Mouse (Mus musculus) limb, embryonic 14.5 days (tissue): ENCODE measurements at regions not wholly inside any gene's neighbourhood (a gene's known extent, or its start where the extent isn't known, plus 50 kb on each side); places are given as distances from the start of the nearest gene placed in this dataset.

Source experiments
- ATAC-seq: fragments of 200-750 bp; cut with Nextera tagmentation; 2 replicates; pipeline ENCODE4 v1.8.0; 2017; ENCODE audit warnings: low read depth, moderate number of reproducible peaks, moderate TSS enrichment; ENCODE audit not compliant: low FRiP score
- DNase-seq: peaks from one replicate; pipeline ENCODE4 v3.0.0-alpha.2; 2015; ENCODE audit warnings: low spot score
- H3K27ac ChIP-seq: fragments of 300-500 bp; sonication (generic); replicated peaks from 2 replicates; pipeline ENCODE4 v1.5.1; 2014; ENCODE audit warnings: low read depth, mild to moderate bottlenecking, low read length, moderate library complexity, mixed read lengths
- H3K27me3 ChIP-seq: fragments of 300-500 bp; sonication (generic); 2 replicates; pipeline ENCODE4 v1.6.1; 2014; ENCODE audit warnings: low read length, mixed read lengths; ENCODE audit not compliant: control insufficient read depth, insufficient read depth
- H3K36me3 ChIP-seq: fragments of 300-500 bp; sonication (generic); 2 replicates; pipeline ENCODE4 v1.6.1; 2014; ENCODE audit warnings: mild to moderate bottlenecking, low read length, moderate library complexity, mixed read lengths; ENCODE audit not compliant: control insufficient read depth, insufficient read depth
- H3K4me1 ChIP-seq: fragments of 300-500 bp; sonication (generic); 2 replicates; pipeline ENCODE4 v1.6.1; 2014; ENCODE audit warnings: antibody characterized with exemption, low read length, mixed read lengths; ENCODE audit not compliant: control insufficient read depth, insufficient read depth
- H3K4me2 ChIP-seq: fragments of 300-500 bp; sonication (generic); replicated peaks from 2 replicates; pipeline ENCODE4 v1.6.1; 2014; ENCODE audit warnings: low read depth, mild to moderate bottlenecking, low read length, moderate library complexity; ENCODE audit not compliant: severe bottlenecking
- H3K4me3 ChIP-seq: fragments of 300-500 bp; sonication (generic); replicated peaks from 2 replicates; pipeline ENCODE4 v1.5.1; 2014; ENCODE audit warnings: low read length
- H3K9ac ChIP-seq: fragments of 300-500 bp; sonication (generic); 2 replicates; pipeline ENCODE4 v1.6.1; 2014; ENCODE audit warnings: mild to moderate bottlenecking, low read depth, low read length, moderate library complexity; ENCODE audit not compliant: severe bottlenecking
- H3K9me3 ChIP-seq: fragments of 300-500 bp; sonication (generic); 2 replicates; pipeline ENCODE4 v1.6.1; 2016; ENCODE audit warnings: low read length; ENCODE audit not compliant: control insufficient read depth
- POLR2A ChIP-seq: fragments of 200-500 bp; IDR thresholded peaks from 2 replicates; pipeline ENCODE4 v1.8.0; 2012; ENCODE audit warnings: inconsistent platforms, mild to moderate bottlenecking, moderate library complexity, borderline replicate concordance; ENCODE audit not compliant: insufficient read depth, insufficient read length; ENCODE audit errors: extremely low read depth
- WGBS: fragments of 180-500 bp; shearing (Covaris S2); extraction: QIAGEN DNeasy Blood & Tissue Kit; methylation state at CpG from one replicate; pipeline ENCODE4 v1.1.7; 2014; 5-methylcytosine and 5-hydroxymethylcytosine counted together

- H3K27ac ChIP-seq: no peak overlapping the region
- peak; percentile 56 for DNase-seq
These were observed 249.8 kb downstream of the Dmrt2 start for GRCm38 (mm10) chr19:25922052-25922451.

GRCm38 (mm10) chr19:25922806-25923205 lies 250.6 kb downstream of the Dmrt2 start:
- Histone ChIP-seq H3K4me1 (peaks cover 25% of the 10 kb centered on the region), H3K4me2 (no peak overlapping the region), H3K27me3 (no peaks in the 10 kb centered on the region), H3K9me3 (no peaks in the 10 kb centered on the region), H3K36me3 (no peaks in the 10 kb centered on the region), H3K27ac (no peak overlapping the region), H3K9ac (no peak overlapping the region), H3K4me3 (no peak overlapping the region)
- ATAC-seq: no peak
- 86% methylated on average over 1 of the region's 1 CpGs for WGBS
- no peak for TF ChIP-seq POLR2A
- no peak for DNase-seq

More at GRCm38 (mm10) chr19:25922052-25922451, 249.8 kb downstream of the Dmrt2 start:
- Histone ChIP-seq H3K9ac (no peak overlapping the region), H3K27me3 (no peaks in the 10 kb centered on the region), H3K4me3 (no peak overlapping the region), H3K4me2 (no peak overlapping the region), H3K36me3 (no peaks in the 10 kb centered on the region), H3K9me3 (no peaks in the 10 kb centered on the region), H3K4me1 (peaks cover 21% of the 10 kb centered on the region)
- ATAC-seq: no peak
- no peak for TF ChIP-seq POLR2A

DNA sequence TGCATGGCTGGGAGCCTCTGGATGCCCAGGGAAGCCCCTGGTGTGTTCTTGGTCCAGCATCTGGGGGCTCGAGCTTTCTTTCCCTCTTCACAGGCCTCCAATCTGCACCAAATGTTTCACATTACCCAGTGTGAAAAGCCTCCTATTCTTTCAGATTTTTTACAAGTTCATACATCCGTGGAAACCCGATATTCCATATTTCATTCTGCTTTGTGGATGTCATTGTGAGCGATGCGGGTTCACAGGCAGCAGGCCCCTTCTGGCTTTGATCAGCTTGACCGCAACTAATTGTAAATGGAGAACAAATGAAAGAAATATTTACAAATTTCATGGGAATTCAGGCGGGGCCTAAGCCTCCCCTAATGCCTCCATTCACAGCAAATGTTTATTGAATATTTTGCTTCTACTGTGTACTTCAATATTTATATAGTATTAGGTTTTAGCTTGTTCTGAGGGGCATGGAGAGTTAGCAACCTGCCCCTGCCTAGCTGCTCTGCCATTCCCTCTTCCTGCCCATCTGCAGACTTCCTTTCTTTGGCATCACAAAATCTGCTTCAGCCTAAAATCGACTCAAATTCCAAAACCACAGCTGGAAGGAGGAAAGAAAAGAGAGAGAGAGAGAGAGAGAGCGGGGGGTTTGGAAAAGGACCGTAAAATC lies 251.6 kb downstream of the Dmrt2 start:
- DNase-seq (no peak), ATAC-seq (peak; percentile 79)
- Histone ChIP-seq H3K4me3 (no peak overlapping the region), H3K27me3 (no peaks in the 10 kb centered on the region), H3K36me3 (no peaks in the 10 kb centered on the region), H3K4me2 (no peak overlapping the region), H3K9ac (no peak overlapping the region), H3K4me1 (peaks cover 32% of the 10 kb centered on the region), H3K27ac (peak overlapping the region; percentile 55; the same call in 1 of the 2 replicates), H3K9me3 (no peaks in the 10 kb centered on the region)
- WGBS: 26% methylated on average over 10 of the region's 10 CpGs
- TF ChIP-seq POLR2A: no peak

GRCm38 (mm10) chr19:25924385-25924769 lies 252.2 kb downstream of the Dmrt2 start:
- WGBS: 28% methylated on average over 5 of the region's 5 CpGs
- TF ChIP-seq POLR2A: no peak
- H3K27ac ChIP-seq: peak overlapping the region; percentile 55; the same call in 1 of the 2 replicates
- ATAC-seq: peak; percentile 21; the same call in 1 of the 2 replicates
- H3K4me1 ChIP-seq: peaks cover 32% of the 10 kb centered on the region
- no peak overlapping the region for H3K9ac ChIP-seq
- no peak for DNase-seq
- no peaks in the 10 kb centered on the region for H3K27me3 ChIP-seq
- H3K9me3 ChIP-seq: no peaks in the 10 kb centered on the region
- no peak overlapping the region for H3K4me3 ChIP-seq
- H3K4me2 ChIP-seq: no peak overlapping the region
- no peaks in the 10 kb centered on the region for H3K36me3 ChIP-seq

- Histone ChIP-seq H3K9me3 (no peaks in the 10 kb centered on the region), H3K36me3 (no peaks in the 10 kb centered on the region), H3K4me3 (no peak overlapping the region), H3K4me2 (no peak overlapping the region), H3K4me1 (peaks cover 29% of the 10 kb centered on the region), H3K27me3 (no peaks in the 10 kb centered on the region), H3K27ac (no peak overlapping the region), H3K9ac (no peak overlapping the region)
- TF ChIP-seq POLR2A: no peak
- DNase-seq: no peak
- 40% methylated on average over 9 of the region's 9 CpGs for WGBS
- ATAC-seq: no peak
These were observed 255.0 kb downstream of the Dmrt2 start for GRCm38 (mm10) chr19:25927220-25927619.

DNA sequence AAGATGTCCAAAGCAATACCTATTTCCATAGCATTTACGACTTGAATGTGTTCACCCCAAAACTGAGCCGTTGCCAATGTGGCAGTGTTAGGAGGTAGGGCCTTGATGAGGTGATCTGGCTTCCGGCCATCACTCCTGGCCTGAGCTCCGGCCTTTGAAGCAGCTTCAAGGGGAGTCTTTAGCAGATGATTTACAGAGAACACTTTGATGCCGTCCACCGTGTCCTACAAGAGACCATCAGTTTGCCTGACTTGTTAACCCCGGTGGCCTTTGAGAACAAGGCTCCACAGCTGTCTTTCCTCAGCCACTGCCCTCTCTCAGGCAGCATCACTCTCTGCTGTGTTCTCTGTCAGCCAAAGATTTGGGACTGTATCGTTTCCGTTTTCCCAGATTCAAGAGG lies 265.1 kb downstream of the Dmrt2 start:
- 25% methylated on average over 9 of the region's 9 CpGs for WGBS
- H3K9ac ChIP-seq: no peak overlapping the region
- H3K36me3 ChIP-seq: no peaks in the 10 kb centered on the region
- no peaks in the 10 kb centered on the region for H3K27me3 ChIP-seq
- TF ChIP-seq POLR2A: no peak
- DNase-seq (no peak), ATAC-seq (no peak)
- no peak overlapping the region for H3K27ac ChIP-seq
- H3K4me3 ChIP-seq: no peak overlapping the region
- no peaks in the 10 kb centered on the region for H3K9me3 ChIP-seq
- H3K4me1 ChIP-seq: peaks cover 3% of the 10 kb centered on the region; the same call in 1 of the 2 replicates
- H3K4me2 ChIP-seq: no peak overlapping the region
